Mouse (Mus musculus) C2C12 (cell line): ENCODE data around the gene Cyba. TPM values are rescaled to one million over a fixed set of nuclear protein-coding genes. Genes with fewer than 3 reads are reported as not detected.

Source experiments
- H3K27me3 ChIP-seq: one replicate; pipeline ENCODE4 v1.6.1; 2011; ENCODE audit not compliant: control insufficient read depth, insufficient read depth, insufficient read length
- H3K36me3 ChIP-seq: one replicate; pipeline ENCODE4 v1.6.1; 2011; ENCODE audit not compliant: control insufficient read depth, insufficient read depth
- H3K4me3 ChIP-seq: one replicate; pipeline ENCODE4 v1.5.1; 2011; ENCODE audit warnings: mild to moderate bottlenecking, control low read depth; ENCODE audit not compliant: poor library complexity, insufficient read depth, severe bottlenecking
- H3K79me2 ChIP-seq: one replicate; pipeline ENCODE4 v1.6.1; 2011; ENCODE audit not compliant: control insufficient read depth, insufficient read depth
- H3K79me3 ChIP-seq: one replicate; pipeline ENCODE4 v1.6.1; 2011; ENCODE audit warnings: low read depth, control low read depth
- H3ac ChIP-seq: one replicate; pipeline ENCODE3; 2011; ENCODE audit warnings: low read depth; ENCODE audit not compliant: control insufficient read depth, insufficient read length
- CEBPB ChIP-seq: IDR thresholded peaks from one replicate; pipeline ENCODE4 v1.6.1; 2011; ENCODE audit warnings: low read depth, mild to moderate bottlenecking, control low read depth, moderate library complexity
- CTCF ChIP-seq: IDR thresholded peaks from one replicate; pipeline ENCODE4 v1.5.1; 2011; ENCODE audit not compliant: control insufficient read depth, insufficient read depth, insufficient read length
- FOSL1 ChIP-seq: IDR thresholded peaks from one replicate; pipeline ENCODE4 v1.8.0; 2011; ENCODE audit warnings: mild to moderate bottlenecking, low read length; ENCODE audit not compliant: poor library complexity, insufficient read depth, severe bottlenecking
- MAX ChIP-seq: IDR thresholded peaks from one replicate; pipeline ENCODE4 v1.6.1; 2011; ENCODE audit warnings: mild to moderate bottlenecking, control low read depth
- MYOD1 ChIP-seq: IDR thresholded peaks from one replicate; pipeline ENCODE4 v1.6.1; 2011; ENCODE audit warnings: low read depth; ENCODE audit not compliant: control insufficient read depth, insufficient read length
- MYOG ChIP-seq: IDR thresholded peaks from one replicate; pipeline ENCODE4 v1.6.1; 2011; ENCODE audit not compliant: control insufficient read depth, insufficient read length; ENCODE audit errors: extremely low read depth
- USF1 ChIP-seq: IDR thresholded peaks from one replicate; pipeline ENCODE4 v1.6.1; 2011; ENCODE audit warnings: low read depth, mild to moderate bottlenecking, control low read depth, moderate library complexity
- polyA plus RNA-seq: library from polyadenylated mRNA; unstranded; fragments of >200 nt; fragmentation: generic; extraction: Trizol; gene quantifications from one replicate; pipeline ENCODE4 v1.2.1, GENCODE M21; 2012; ENCODE audit warnings: missing spikeins

The Cyba gene
- polyA plus RNA-seq, 1 experiment = not detected

- H3K4me3 ChIP-seq = no peak overlapping the region
- TF ChIP-seq CTCF = no peak
- TF ChIP-seq FOSL1 = no peak
- TF ChIP-seq MYOD1 = no peak
- TF ChIP-seq MAX = no peak
- no peak for TF ChIP-seq CEBPB
- no peak for TF ChIP-seq MYOG
- TF ChIP-seq USF1 = no peak
- H3K79me3 ChIP-seq = no peaks in the 10 kb centered on the region
- no peaks in the 10 kb centered on the region for H3K36me3 ChIP-seq
- H3ac ChIP-seq = no peak overlapping the region
- no peaks in the 10 kb centered on the region for H3K79me2 ChIP-seq
- H3K27me3 ChIP-seq = peaks cover 3% of the 10 kb centered on the region
Measured at GRCm38 (mm10) chr8:122433269-122433905, 657 bp upstream of the Cyba start.

GRCm38 (mm10) chr8:122431694-122432442, 862 bp downstream of the Cyba start:
- no peak overlapping the region for H3K4me3 ChIP-seq
- no peaks in the 10 kb centered on the region for H3K79me2 ChIP-seq

GRCm38 (mm10) chr8:122430646-122431045, 2.1 kb downstream of the Cyba start:
- Histone ChIP-seq H3K79me2 (no peaks in the 10 kb centered on the region), H3K36me3 (no peaks in the 10 kb centered on the region), H3K79me3 (no peaks in the 10 kb centered on the region), H3K4me3 (no peak overlapping the region), H3ac (no peak overlapping the region), H3K27me3 (peaks cover 3% of the 10 kb centered on the region)
- no peak for TF ChIP-seq FOSL1
- TF ChIP-seq CEBPB = no peak
- no peak for TF ChIP-seq MYOD1
- no peak for TF ChIP-seq MAX
- TF ChIP-seq USF1 = no peak
- no peak for TF ChIP-seq CTCF
- TF ChIP-seq MYOG = no peak

More at GRCm38 (mm10) chr8:122431694-122432442, 862 bp downstream of the Cyba start:
- no peak overlapping the region for H3ac ChIP-seq
- H3K27me3 ChIP-seq = peaks cover 3% of the 10 kb centered on the region
- no peaks in the 10 kb centered on the region for H3K79me3 ChIP-seq
- H3K36me3 ChIP-seq = no peaks in the 10 kb centered on the region
- TF ChIP-seq CEBPB (no peak), MAX (no peak), FOSL1 (no peak), CTCF (no peak), USF1 (no peak), MYOD1 (no peak), MYOG (no peak)

DNA sequence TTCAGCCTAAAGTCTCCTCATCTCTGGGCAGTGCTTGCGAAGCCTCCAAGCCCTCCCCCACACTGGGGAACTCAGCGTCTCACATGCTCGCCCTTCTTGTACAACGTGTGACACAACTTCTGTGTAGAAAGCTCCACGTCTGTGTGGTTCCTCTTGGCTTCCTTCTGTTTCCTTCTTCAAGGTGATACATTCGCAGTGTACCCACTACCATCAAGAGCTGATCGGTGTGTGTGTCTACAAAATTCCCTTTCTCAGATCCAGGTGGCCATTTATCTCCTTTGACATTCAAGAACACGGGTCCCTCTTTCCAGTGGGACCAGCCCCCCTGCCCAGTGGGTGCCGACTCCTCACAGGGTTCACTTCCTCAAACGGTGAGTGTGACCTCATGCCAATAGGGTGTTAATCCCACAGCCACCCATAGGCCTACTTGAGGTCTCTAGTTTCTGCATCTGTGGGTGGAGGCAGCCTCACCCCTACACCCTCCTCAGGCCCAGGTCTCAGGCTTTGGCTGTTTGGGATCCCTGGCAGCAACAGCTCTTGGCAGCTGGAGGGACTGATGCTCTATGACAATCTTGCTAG, 2.6 kb downstream of the Cyba start:
- no peaks in the 10 kb centered on the region for H3K79me3 ChIP-seq
- no peak overlapping the region for H3ac ChIP-seq
- no peaks in the 10 kb centered on the region for H3K79me2 ChIP-seq
- H3K27me3 ChIP-seq = peaks cover 3% of the 10 kb centered on the region
- TF ChIP-seq CEBPB = no peak
- no peak for TF ChIP-seq USF1
- no peak for TF ChIP-seq CTCF
- no peak for TF ChIP-seq MYOD1
- H3K36me3 ChIP-seq = no peaks in the 10 kb centered on the region
- no peak overlapping the region for H3K4me3 ChIP-seq

GRCm38 (mm10) chr8:122428163-122428562, 4.6 kb downstream of the Cyba start:
- TF ChIP-seq CTCF (no peak), CEBPB (no peak), FOSL1 (no peak), MYOD1 (no peak), MYOG (no peak), USF1 (no peak), MAX (no peak)

GRCm38 (mm10) chr8:122427607-122428006, 5.1 kb downstream of the Cyba start:
- no peak overlapping the region for H3K4me3 ChIP-seq
- H3ac ChIP-seq = no peak overlapping the region
- no peaks in the 10 kb centered on the region for H3K79me2 ChIP-seq
- no peaks in the 10 kb centered on the region for H3K79me3 ChIP-seq
- TF ChIP-seq MYOD1 = no peak
- no peak for TF ChIP-seq CEBPB
- no peak for TF ChIP-seq USF1
- TF ChIP-seq MYOG = no peak
- no peak for TF ChIP-seq CTCF
- TF ChIP-seq FOSL1 = no peak
- no peak for TF ChIP-seq MAX
- peaks cover 3% of the 10 kb centered on the region for H3K27me3 ChIP-seq
- H3K36me3 ChIP-seq = no peaks in the 10 kb centered on the region

More at GRCm38 (mm10) chr8:122428163-122428562, 4.6 kb downstream of the Cyba start:
- Histone ChIP-seq H3K4me3 (no peak overlapping the region), H3ac (no peak overlapping the region), H3K79me3 (no peaks in the 10 kb centered on the region), H3K27me3 (peaks cover 3% of the 10 kb centered on the region), H3K79me2 (no peaks in the 10 kb centered on the region), H3K36me3 (no peaks in the 10 kb centered on the region)
